Mouse (Mus musculus) kidney, postnatal 4 days (tissue): ENCODE data around the gene Sept7.
"Not testable (repeated sequence)": the region's sequence is repeated elsewhere in the genome, so short reads cannot be mapped to it uniquely, and the experiment has no call there.

Source experiments
- DNase-seq, 2 experiments: peaks; one replicate each; pipeline ENCODE4 v3.0.0; 2021; ENCODE audit warnings: mixed read lengths in 2 of 2

Sept7 gene

GRCm38 (mm10) chr9:25260411-25260810 lies 8.2 kb downstream of the Sept7 start:
- DNase-seq, result no peak

GRCm38 (mm10) chr9:25260979-25261378 lies 8.7 kb downstream of the Sept7 start:
- DNase-seq, result no peak

- DNase-seq, result no peak
These were observed 9.8 kb downstream of the Sept7 start for GRCm38 (mm10) chr9:25262087-25262486.

- no peak for DNase-seq
These were observed 13.6 kb downstream of the Sept7 start for GRCm38 (mm10) chr9:25265795-25266194.

- no peak for DNase-seq
These were observed 14.9 kb downstream of the Sept7 start for GRCm38 (mm10) chr9:25267133-25267532.

GRCm38 (mm10) chr9:25267574-25267973 lies 15.3 kb downstream of the Sept7 start:
- DNase-seq, result no peak

- no peak for DNase-seq
These were observed 19.7 kb downstream of the Sept7 start for GRCm38 (mm10) chr9:25271902-25272301.

- no peak for DNase-seq
These were observed 37.6 kb downstream of the Sept7 start for GRCm38 (mm10) chr9:25289796-25290195.

- DNase-seq, result peak in 1 of 2 experiments; percentile 13
These were observed 57.4 kb downstream of the Sept7 start for GRCm38 (mm10) chr9:25309505-25310182.

GRCm38 (mm10) chr9:25314304-25314703 lies 62.1 kb downstream of the Sept7 start:
- no peak for DNase-seq

- DNase-seq, result peak; percentile 70 to 77
These were observed 65.7 kb downstream of the Sept7 start for GRCm38 (mm10) chr9:25317827-25318505.

- not testable (repeated sequence) for DNase-seq
These were observed 67.4 kb downstream of the Sept7 start for GRCm38 (mm10) chr9:25319676-25320075.

GRCm38 (mm10) chr9:25327727-25328370 lies 75.6 kb downstream of the Sept7 start:
- no peak for DNase-seq

GRCm38 (mm10) chr9:25328946-25329723 lies 76.9 kb downstream of the Sept7 start:
- no peak for DNase-seq

GRCm38 (mm10) chr9:25337436-25338198 lies 85.4 kb downstream of the Sept7 start:
- no peak for DNase-seq

GRCm38 (mm10) chr9:25340412-25340811 lies 88.2 kb downstream of the Sept7 start:
- no peak for DNase-seq

GRCm38 (mm10) chr9:25353775-25354174 lies 101.5 kb downstream of the Sept7 start:
- no peak for DNase-seq

- DNase-seq, result no peak
These were observed 103.6 kb downstream of the Sept7 start for GRCm38 (mm10) chr9:25355806-25356205.

- DNase-seq, result no peak
These were observed 105.3 kb downstream of the Sept7 start for GRCm38 (mm10) chr9:25357589-25357988.

- DNase-seq, result no peak
These were observed 105.8 kb downstream of the Sept7 start for GRCm38 (mm10) chr9:25358018-25358417.
